Mouse (Mus musculus) C2C12 (cell line): ENCODE results near the gene St3gal2.

ENCODE experiments used
- CTCF ChIP-seq: IDR thresholded peaks from one replicate; pipeline ENCODE4 v1.5.1; 2011; ENCODE audit not compliant: control insufficient read depth, insufficient read depth, insufficient read length
- MAX ChIP-seq: IDR thresholded peaks from one replicate; pipeline ENCODE4 v1.6.1; 2011; ENCODE audit warnings: mild to moderate bottlenecking, control low read depth
- MYOD1 ChIP-seq: IDR thresholded peaks from one replicate; pipeline ENCODE4 v1.6.1; 2011; ENCODE audit warnings: low read depth; ENCODE audit not compliant: control insufficient read depth, insufficient read length

DNA sequence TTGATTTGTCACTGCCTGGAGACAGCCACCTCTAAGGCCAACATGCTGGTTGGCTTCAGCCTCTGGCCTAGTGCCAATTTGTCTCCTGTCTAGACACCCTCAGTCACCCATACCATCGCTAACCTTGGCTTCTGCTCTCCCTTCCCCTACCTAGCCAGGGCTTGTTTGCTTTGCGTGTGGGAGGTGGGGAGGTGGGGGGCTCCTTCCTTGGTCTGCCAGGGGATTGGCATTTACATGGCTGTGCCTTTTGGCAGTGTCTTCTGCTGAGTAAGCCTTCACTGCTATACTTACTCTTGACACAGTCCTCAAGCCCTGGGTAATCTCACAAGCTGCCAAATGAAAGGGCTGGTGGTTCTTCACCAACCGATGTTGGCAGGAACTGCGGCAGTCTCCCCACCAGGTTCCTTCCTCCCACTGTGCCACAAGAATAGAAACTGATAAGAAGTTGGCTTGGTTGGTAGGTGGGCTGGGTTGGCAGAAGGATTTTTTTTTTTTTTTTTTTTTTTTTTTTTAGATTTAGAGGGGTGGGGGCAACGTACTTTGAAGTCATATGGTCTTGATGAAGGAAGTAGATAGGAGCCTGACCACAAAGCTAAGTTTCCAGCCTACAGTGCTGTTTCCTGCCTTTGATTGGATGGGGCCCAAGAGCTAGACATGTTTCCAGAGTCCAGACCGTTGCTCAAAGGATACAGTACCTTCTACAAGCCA is 19.3 kb downstream of the St3gal2 start:
- TF ChIP-seq CTCF (no peak), MYOD1 (no peak), MAX (no peak)
